Mouse (Mus musculus) adipose tissue, adult 10 weeks (tissue): ENCODE measurements around the gene Casp2. TPM values are rescaled to one million over a fixed set of nuclear protein-coding genes. Genes with fewer than 3 reads are reported as not detected.

Experiments
- polyA plus RNA-seq: library from polyadenylated mRNA; stranded (reverse); fragments of 350-450 nt; fragmentation: Illumina TruSeq; extraction: RNeasy Lipid Tissue Mini Kit (QIAGEN cat#74804); gene quantifications from one replicate; pipeline ENCODE4 v1.2.3, GENCODE M21; 2014; ENCODE audit warnings: low read depth, low replicate concordance

Gene Casp2
- polyA plus RNA-seq = 22.0 TPM

DNA sequence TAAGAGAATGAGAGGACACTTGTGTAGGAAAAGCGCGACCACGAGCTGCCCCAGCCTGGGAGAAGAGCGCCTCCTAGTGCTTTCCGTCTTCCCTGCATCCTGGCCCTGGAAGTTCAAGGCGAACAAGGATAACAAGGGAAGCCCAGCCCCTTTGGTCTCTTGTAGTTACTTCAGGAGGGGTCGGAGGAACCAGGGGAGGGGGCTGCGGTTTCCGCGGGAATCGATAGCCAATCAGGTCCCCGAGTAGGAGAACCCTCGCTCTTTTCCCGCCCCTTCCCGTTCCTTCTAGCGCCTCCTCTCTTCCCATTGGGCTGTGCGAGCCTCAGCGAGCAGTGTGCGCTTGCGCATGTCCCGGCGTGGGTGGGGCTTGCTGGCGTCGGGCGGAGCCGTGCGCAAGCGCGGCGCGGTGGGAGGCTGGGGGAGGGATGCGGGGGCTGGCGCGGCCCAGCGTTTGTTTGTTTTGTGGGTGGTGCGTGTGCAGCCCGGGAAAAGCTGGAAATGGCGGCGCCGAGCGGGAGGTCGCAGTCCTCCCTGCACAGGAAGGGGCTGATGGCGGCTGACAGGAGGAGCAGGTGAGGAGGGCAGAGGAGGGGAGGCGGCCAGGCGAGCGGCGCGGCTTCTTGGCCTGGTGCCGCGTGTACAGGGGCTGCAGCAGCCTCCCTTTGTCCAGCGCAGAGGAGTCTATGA is at the start of gene Casp2:
TSS of gene Casp2 (plus strand) at position 360 of the 687 bp plus-strand sequence.

DNA sequence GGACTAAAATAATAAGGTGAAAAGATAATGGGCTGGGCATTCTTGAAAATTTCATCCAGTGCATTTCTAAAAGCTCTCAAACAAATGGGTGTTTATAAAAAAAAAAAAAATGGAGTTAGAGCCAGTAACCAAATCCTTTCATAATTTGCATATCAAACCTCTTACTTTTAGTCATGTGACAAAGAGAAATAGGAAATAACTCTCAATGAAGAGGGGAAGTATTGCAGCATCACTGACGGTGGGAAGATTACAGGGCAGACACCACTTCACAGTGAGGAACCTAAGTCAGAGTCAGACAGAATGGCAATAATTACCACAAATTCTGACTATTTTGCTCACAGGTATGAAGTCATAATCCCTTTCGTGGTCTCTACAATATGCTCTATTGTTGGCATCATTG is 49.8 kb upstream of the Casp2 start, which contains the start of gene Tas2r144:
TSS of gene Tas2r144 (plus strand) at position 301 of the 400 bp plus-strand sequence.

DNA sequence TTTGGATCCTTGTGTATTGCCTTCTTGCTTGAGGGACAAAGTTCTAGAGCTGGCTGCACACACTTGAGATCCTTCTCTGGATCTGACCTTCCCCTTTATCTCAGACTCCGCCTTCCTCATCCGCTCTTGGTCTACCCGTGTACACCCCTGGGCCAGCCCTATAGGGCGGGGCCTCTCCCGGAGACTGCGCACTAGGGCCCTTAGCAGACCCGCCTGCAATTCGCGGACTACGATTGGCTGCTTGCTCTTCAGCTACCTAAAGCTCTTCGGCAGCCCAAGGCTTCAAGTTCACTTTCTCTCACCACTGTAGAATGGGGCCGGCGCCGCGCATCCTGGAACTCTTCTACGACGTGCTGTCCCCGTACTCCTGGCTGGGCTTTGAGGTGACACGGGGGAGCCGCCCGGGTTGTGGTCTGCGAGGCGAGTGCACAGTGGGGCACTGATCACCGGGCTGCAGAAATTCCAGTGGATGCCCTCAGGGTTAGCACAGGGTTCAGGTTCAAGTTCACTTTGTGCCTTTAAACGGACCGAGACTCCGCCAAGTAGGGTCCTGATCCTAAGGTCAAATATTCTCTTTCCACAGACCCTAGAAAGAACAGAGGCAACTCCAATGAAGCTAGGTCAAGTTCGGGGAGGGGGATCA is 19.0 kb upstream of the Casp2 start, which contains the start of gene Gstk1:
TSS of gene Gstk1 (plus strand) at position 225 of the 643 bp plus-strand sequence.

DNA sequence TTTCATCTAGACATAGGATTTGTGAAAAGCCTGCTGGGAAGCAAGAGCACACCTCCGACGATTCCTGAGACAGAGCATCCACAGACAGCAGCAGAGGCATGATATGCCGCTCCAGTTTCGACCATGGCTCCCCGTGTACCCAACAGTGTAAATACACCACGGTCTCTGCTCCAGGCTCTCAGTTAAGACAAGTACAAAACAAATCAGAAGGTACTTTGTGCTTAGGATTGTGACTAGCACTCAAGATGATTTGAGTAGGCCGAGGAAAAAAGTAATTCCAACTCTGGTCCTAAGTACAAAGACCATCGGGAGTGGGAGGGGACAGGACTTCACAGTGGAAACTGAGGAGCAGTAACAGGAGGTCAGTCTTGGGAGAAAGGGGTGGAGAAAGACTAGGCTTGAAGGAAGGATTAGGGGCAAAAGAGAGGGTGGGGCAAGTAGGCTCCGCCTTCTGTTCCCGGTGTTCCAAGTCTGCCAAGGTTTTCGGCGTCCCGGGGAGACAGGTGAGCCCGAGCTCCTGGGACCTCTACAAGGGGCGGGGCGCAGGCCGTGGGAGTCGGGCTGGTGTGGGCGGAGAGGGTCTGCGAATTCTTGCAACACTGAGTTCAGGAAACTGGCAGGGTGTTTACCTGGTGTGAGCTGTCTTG is 3.1 kb upstream of the Casp2 start, which contains the start of gene Tmem139:
TSS of gene Tmem139 (plus strand) at position 447 of the 647 bp plus-strand sequence.

DNA sequence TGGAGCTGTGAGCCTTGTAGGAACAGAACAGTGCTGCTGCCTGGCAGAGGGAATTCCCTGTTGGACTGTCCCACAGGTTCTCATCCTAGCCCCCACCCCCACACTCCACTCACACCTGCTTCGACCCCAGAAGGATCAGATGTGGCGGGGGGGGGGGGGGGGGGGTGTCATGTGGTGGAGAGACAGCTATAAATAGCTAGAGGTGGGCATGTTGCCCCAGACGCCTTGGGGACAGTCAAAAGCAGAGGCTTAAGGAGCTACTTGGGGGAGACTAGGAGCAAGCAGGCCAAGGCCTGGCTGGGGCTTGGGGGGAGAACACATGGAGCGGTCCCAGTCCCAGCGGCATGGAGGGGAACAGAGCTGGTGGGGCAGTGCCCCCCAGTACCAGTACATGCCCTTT is 21.7 kb downstream of the Casp2 start, which contains the start of gene Clcn1:
TSS of gene Clcn1 (plus strand) at position 238 of the 400 bp plus-strand sequence.

DNA sequence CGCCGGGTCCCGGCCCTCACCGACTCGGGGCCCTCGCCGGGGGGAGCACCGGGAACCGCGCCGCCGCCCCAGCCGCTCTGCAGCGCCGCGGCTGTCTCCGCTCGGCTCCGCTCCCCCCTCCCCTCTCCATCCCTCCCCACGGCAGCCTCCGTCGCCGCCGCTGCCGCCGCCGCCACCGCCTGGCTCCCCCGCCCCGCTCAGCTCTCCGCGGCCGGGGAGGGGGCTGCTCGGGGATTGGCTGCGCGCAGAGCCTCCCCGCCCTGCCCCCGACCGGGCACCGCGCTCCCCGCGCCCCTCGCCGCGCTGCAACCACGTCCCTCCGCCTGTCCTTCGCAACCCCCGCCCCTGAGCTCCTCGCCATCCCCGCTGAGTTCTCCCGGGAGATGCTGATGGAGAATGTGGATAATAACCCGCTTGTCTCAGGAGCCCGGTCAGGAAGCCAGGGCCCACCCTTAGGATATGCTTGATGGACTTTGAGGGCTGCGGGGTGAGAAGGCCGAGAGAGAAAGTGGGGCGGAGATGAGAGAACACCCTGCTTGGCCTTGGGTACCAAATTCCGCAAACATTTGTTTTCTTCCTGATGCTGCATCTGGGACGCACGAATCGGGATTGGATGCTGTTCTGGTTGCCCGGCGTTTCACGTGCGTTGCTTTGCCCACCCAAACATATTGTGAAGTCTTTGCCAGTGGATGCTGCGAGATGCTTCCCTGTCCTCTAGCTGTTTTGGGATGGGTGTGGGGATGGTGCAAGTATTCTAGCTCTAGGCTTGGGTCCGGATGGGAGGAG is 59.9 kb downstream of the Casp2 start, which contains the start of gene Fam131b:
TSS of gene Fam131b (minus strand) at position 162 of the 786 bp plus-strand sequence.

Other genes starting within 250 kb of the Casp2 start
- gene Sva, start 226.6 kb upstream of the Casp2 start, polyA plus RNA-seq = not detected
- not detected for gene Tas2r139, start 124.0 kb upstream of the Casp2 start, polyA plus RNA-seq
- not detected for gene Tas2r144, start 49.7 kb upstream of the Casp2 start, polyA plus RNA-seq
- 79.9 TPM for gene Gstk1, start 19.1 kb upstream of the Casp2 start, polyA plus RNA-seq
- gene Tmem139, start 3.0 kb upstream of the Casp2 start, polyA plus RNA-seq = 15.8 TPM
- 0.41 TPM for gene Clcn1, start 21.7 kb downstream of the Casp2 start, polyA plus RNA-seq
- 0.51 TPM for gene Fam131b, start 59.7 kb downstream of the Casp2 start, polyA plus RNA-seq
- gene Zyx, start 84.6 kb downstream of the Casp2 start, polyA plus RNA-seq = 88.0 TPM
- gene Epha1, start 108.3 kb downstream of the Casp2 start, polyA plus RNA-seq = 14.2 TPM
- not detected for gene Tas2r143, start 135.3 kb downstream of the Casp2 start, polyA plus RNA-seq
- not detected for gene Tas2r135, start 140.4 kb downstream of the Casp2 start, polyA plus RNA-seq
- gene Tas2r126, start 169.6 kb downstream of the Casp2 start, polyA plus RNA-seq = not detected
- gene Olfr458, start 200.2 kb downstream of the Casp2 start, polyA plus RNA-seq = not detected
- gene Olfr457, start 211.3 kb downstream of the Casp2 start, polyA plus RNA-seq = not detected
- not detected for gene Olfr456, start 222.2 kb downstream of the Casp2 start, polyA plus RNA-seq